Mouse (Mus musculus) layer of hippocampus, postnatal 14 days (tissue): ENCODE measurements at regions not wholly inside any gene's neighbourhood (a gene's known extent, or its start where the extent isn't known, plus 50 kb on each side); places are given as distances from the start of the nearest gene placed in this dataset.

Source experiments
- DNase-seq, 2 experiments: peaks; one replicate each; pipeline ENCODE4 v3.0.0; 2021 to 2022; ENCODE audit warnings: low spot score in 2 of 2, mixed read lengths in 1 of 2

DNA sequence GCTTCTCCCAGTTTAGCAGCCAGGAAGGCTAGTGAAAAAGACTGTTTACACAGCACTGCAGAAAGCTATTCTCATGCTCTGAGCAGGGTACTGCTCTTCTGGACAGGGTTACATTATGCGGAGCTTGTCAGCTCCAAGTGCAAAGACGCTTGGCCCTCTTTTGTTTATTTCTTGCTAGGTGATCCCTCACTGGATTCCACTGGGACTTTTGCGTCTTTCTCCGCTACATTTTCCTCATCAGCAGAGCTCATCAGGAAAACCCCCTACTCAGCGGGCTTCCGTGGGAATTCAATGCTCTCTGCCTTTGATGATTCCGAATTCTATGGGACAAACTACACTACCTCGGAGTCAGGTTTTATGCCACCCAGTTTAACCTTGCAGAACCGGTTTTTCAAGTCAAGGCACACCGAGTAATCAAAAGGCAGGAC, 172.0 kb downstream of the Qdpr start:
- DNase-seq = peak; percentile 4 to 23

DNA sequence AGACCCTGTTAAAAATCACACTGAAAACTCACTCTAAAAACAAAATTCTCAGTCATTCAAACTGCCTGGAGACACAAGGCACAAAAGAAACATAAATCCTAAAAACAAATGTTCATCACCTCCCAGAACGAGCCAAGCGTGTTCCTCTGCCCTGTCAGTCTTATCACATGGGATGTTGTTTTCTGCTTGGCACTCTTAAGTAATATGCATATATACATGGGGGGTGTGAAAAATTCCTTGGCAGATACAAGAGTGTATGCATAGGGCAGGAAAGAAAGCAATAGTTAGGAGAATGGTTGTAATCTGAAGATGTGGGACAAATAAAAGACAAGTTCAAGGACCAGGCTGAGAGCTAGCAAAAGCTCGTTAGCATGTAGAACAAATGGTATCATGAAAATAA, 179.4 kb downstream of the Qdpr start:
- no peak for DNase-seq

DNA sequence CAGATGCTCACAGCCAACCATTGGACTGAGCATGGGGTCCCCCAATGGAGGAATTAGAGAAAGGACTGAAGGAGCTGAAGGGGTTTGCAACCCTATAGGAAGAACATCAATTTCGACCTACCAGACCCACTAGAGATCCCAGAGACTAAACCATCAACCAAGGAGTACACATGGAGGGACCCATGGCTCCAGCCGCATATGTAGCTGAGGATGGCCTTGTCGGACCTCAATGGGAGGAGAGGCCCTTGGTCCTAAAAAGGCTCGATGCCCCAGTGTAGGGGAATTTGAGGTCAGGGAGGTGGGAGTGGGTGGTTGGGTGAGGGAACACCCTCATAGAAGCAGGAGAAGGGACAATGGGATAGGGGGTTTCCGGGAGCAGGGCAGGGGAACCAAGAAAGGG, 180.6 kb downstream of the Qdpr start:
- DNase-seq = no peak

DNA sequence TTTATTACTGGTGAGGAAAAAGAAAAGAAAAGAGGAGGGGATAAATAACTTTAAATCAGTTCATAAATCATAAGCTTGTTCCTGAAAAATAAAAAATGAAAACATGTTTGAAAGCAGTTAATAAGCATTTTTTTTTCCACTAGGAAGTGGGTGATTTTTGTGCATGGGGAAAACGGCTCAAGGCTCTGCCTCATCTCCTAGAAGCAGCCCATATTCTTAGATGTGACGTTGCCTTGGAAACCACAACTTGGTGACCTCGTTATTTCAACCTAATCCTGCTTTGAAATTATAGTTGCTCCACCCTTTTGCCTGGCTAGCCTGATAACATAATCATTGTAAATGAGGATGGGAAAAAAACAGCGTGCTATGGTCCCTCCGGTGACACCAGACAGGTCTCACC, 183.1 kb downstream of the Qdpr start:
- DNase-seq = no peak

DNA sequence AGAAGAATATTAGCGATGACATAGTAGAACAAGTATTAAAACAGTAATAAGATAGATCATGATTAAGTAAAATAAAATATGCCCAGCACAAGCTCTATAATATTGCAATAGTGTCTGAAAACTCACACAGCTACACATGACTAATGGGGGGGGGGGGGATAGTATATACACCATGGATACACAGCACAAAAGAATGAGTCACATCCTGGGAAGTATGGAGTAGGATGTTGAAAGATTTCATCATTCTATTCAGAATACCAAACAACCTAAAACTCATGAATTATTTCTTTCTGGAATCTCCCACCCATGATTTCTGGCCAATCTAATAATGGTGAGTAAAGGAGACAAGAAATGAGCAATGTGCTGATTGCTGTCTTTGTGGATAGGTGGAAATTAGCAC, 191.6 kb downstream of the Qdpr start:
- no peak for DNase-seq

DNA sequence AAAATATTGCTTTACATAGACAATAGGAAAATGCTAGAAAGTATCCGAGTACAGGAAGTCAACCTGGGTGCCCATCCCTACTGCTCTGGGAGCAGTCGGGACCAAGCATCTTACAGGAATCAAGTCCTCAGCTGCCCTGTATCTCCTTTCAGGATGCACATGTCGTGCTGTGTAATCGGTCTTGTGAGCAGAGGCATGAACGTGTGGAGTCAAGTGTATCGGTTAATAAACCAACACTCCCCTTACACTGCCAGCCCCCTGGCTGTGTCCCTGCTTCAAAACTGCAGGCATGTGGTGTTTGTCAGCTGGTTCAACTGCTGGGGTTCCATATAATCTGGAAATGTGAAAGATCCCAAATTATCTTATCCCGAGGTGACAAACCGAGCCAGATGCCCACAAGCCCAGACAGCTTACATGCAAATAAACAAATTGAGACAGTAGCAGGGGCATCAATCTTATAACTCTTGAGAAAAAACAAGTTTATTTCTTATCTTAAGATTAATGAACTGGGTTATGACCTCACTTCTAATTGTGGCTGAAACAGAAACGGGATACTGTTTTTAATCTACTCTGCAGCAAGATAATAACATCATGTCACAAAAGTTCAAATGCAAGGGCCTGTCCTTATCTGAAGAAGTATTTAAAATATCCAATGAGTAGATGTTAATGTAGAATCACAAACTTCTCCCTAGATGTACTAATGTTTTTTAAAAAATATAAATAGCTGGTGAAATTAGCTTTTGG, 193.6 kb downstream of the Qdpr start:
- DNase-seq = no peak

DNA sequence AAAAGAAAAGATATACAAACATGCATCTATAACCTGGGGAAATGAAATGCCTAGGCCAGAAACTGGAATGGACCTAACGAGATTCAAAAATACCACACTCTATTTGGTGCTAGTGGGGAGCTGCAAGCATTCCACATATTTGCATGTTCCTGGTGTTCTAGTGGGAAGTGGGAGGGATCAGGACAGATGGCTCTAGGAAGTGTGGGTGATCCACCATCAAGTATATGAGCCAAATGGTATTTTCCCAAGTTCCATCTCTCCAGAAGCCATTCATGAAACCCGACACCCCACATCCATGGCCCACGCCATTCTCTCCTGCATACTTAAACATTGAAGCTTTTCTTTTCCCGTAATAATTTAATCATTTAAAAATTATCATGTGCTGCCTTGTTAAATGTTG, 218.2 kb downstream of the Qdpr start:
- DNase-seq = peak in 1 of 2 experiments; percentile 75

DNA sequence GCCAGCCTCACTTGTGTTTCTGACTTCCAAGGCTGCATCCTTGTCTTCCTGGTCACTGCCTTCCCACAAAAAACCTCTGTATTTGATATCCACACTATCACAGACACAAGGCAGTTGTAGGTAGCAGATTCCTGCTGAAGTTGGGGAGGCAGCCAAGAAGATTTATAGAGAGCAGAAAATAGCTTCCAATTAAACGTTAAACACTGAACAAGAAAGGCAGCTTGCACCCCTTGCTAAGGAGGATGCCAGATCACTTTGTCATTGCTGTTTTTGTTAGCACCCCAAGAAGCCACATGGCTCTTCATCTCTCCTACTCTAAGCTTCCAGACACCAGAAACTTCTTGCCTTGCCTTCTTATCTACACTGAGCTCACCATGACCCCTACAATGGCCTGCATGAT, 219.9 kb downstream of the Qdpr start:
- no peak for DNase-seq

DNA sequence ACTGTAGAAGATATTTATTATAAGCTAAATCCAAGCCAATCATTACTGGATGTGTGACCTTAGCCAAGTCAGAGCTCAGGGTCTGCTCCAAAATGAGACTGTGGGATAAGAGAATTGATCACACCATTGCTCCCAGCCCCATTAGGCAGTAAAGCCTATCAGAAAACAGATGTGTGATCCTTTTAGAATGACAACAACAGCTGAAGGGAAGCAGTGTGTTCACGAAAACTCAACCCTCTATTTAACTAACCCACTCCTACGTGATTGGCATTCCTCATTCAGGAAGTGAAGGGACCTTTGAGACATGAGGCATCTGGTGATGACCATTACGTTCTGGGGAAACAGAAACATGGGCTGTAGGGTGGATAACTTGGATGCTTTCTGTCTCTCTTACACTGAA, 220.6 kb downstream of the Qdpr start:
- no peak for DNase-seq

DNA sequence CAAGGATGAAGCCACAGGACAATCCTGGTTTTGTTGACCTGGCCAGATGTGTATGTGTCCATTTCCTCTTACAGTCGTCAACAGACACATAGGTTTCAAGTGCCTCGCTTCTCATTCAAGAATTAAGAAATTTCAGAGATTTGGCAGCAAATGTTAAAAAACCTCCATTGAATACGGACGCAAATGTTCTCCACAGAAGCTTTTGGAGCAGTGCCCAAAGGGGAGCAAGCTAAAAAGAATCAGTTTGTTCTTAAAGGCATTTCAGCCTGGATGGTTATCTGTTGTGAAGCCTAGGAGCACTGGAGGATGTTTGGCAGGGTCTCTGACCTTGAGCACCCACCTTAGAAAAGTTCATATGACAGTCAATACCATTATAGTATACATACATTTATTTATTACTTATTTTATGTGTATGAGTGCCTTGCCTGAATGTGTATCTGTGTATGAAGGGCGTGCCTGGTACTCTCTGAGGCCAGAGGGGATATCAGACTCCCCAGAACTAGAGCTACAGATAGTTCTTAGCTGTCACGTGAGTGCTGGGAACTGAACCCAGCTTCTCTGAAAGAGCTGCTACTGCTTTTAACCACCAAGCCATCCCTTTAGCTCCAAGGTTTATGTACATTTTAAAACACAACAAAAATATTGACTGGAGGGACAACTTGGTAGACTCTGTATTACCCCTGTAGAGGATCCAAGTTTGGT, 221.7 kb downstream of the Qdpr start:
- DNase-seq = peak in 1 of 2 experiments; percentile 18

DNA sequence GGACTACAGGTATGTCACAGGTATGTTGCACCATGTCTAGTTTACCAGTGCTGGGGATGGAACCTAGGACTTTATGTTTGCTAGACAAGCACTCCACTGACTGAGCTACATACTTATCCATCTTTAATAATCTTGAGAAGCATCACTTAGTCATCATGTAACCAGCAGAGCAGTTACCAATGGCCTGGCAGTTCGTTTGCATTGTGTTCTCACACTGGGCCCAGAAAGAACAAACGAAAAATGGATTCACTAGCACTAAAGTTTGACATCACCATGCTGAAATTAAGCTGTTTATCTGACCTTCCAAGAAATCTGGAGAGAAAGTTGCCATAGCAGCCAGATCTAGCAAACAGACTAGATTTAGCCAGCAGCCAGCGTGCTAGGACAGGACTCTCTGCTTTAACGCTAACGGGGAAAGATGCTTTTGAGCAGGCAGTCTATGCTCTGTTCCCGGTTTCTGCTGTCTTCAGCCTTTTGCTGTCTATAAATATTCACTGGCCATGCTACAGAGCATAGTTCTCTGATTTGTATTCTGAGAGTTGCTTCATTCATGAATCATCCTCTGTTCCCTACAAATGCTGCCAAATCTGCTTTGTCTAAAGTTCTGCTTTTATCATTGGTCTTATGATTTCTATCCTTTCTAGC, 229.6 kb downstream of the Qdpr start:
- DNase-seq = peak; percentile 29 to 47

DNA sequence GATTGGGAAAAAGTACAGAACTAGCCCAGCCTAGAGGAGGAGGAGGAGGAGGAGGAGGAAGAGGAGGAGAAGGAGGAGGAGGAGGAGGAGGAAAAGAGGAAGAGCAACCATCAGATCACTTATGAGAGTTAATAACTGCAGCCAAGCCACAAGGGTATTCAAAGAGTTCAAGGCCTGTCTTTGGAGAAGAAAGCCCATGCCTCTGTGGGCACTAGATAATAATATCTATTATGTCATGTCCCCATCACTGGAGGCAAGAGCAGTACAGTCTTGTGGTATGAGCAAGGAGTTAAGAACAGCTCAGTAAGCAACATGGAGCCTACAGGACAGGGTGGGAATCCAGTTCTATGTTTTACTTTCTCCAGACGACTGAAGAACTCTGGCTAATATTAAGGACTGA, 230.5 kb downstream of the Qdpr start:
- DNase-seq = no peak

DNA sequence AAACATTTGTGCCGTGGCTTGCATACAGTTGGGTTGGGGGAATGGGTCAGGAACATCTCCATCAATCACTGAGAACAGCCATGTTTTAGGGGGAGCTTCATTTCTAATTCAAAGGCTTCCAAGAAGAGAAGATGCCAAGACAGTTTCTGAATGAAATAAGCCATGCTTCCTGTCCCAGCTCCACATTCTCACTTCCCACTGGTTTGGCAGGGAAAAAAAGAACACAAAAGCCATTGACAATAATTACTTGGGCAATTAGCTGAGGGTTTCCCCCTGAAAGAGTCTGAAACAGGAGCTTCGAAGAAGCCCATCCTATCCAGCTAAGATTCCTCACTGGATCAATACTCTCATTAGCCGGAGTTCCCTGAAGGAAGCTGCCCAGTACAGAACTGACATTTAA, 230.9 kb downstream of the Qdpr start:
- DNase-seq = peak in 1 of 2 experiments; percentile 59

DNA sequence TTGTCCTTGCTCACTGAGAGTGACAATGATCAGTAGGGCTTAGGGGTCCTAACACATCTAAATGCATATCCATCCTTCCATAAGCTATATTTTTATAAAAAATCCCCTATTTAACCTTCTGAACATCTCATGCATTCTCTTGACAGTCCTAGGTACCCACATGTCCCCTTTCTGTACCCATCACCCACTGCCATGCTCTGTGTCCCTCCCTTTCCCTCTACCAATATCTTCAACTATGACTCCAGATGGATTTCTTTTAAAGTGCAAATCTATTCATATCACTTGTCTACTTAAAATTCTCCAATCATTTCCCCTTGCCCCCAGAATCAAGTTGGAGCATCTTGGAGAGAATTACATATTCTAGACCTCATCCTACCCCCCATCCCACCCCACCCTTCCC, 235.6 kb downstream of the Qdpr start:
- no peak for DNase-seq

DNA sequence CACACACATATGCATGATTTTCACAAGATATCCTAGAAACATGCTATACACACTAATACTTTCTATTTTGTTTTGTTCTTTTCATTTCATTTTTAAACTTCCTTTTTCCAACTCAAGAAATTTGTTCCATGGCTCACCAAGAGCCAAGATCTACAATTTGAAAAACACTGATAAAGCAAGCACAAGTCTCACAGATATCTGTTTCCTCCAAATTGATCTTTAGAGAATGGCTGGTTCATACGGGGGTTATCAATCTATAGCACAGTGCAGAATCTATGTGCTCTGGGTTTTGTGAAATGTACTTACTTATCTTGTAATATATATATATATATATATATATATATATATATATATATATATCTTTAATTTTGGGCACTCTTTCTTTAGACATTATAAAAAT, 251.6 kb downstream of the Qdpr start:
- no peak for DNase-seq

DNA sequence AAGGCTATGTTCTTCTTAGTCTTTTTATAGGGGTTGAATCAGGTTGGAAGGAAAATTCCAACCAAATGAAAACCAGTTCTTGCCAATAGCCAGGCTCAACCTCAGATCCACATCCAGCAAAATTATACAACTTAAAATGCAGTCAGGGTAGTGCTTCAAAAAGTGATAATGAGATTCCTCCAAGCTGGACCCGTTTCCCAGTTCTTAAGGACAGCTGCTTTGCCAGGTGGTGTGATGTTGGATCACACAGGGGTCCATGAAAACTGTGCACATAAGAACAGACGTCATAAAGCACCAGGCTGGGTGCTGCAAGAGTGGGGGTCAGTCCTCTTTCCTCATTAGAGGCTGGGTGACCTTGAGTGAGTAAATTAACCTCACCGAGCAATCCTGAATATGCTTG, 253.9 kb downstream of the Qdpr start:
- DNase-seq = peak in 1 of 2 experiments; percentile 54

DNA sequence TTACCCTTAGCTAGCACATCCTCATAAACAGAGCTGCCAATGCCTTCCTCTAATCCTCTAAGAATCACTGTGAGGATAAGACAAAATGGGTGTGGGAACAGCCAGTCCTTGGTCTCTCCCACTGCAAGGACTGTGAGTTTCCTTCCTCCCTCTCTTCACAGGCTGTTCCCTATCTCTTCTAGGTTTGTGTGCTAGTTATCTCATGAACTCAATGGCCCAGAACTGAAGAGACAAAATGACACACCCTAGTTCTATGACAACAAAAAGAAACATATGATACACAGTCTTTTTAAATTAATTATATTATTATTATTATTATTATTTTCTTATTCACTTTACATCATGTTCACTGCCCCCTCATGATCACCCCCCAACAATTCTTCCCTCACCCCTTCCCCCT, 257.7 kb downstream of the Qdpr start:
- DNase-seq = no peak

DNA sequence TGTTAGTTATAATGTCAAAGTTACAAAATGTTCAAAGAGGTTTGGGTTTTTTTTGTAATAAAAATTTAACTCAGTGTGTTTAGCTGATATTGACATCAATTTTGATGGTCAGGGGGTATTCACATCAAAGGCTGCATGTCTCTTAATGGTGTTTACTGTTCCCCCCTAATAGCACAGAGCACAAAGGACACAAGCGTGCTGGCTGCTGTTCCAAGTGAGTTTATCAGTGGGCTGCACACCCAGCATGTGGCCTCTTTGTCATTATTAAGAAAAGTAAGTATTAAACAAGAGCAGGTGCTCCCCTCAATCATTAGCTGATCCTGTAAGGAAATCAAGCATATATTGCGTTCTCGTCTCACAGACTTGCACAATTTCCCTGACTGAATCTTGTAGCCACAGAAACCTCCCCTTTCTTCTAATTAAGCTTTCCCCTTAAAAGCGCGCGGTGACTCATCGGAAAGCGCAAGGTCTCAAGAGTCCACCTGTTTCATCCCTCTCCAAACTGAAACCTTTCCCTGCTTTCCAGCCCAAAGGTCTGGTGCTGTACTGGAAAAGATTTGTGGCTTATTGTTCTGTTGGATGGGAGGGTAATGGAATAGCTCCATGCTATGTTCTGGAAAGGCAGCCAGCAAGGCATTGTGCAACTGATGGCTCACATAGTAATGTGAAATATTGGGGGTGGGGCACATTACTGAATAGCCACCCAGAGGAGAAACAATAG, 276.8 kb downstream of the Qdpr start:
- DNase-seq = no peak

DNA sequence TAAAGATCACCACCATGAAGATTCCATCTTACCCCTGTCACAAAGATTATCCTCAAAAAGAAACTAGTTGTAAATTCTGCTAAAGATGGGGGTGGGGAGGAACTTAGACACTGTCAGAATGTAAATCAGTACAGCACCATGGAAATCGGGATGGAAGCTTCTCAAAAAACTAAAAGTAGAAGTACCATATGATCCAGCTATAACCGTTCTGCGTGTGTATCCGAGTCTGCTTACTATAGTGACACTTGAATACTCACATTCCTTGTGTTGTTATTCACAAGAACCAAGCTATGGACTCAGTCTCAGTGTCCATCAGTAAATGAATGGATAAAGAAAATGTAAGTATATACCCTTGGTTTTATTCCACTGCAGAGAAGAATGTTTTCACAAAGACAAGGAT, 290.8 kb downstream of the Qdpr start:
- DNase-seq = no peak

DNA sequence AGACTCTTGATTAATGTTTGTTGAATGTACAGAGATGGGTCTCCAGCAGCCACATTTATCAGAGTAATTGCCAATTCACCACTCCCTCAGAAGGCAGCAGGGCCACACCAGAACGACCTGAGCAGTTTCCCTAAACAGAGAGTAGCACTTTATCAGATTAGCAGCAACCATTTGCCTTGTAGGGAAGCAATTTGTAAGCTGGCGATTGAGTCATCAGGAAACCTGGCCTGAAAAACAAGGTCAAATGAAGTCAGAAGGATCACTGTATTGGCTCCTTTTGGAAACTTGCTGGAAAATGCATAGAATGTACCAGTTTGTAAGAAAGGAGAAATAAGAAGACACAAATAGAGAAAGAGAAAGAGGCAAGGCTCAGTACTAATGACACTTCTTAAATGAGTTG, 295.1 kb downstream of the Qdpr start:
- no peak for DNase-seq

DNA sequence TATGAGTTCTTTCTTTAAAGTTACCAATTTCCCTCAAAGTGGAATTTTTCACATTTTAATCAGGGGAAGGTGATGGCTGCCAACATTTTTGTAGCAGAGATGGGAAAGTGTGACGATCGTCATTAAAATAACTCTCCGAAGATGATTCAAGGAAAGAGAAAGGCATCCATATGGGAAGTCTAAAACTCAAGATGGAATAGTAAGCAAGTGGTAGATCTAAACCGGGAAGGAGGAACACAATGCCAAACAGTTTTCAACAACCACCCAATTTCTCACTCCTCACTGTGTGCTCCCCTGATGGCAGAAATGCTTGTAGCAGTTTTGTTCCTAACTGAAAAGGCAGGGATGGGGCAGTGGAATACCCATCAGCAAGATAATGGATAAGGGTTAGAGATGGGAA, 305.9 kb downstream of the Qdpr start:
- peak in 1 of 2 experiments; percentile 15 for DNase-seq
